Mouse (Mus musculus): ENCODE data around the gene Hps3.

DNA sequence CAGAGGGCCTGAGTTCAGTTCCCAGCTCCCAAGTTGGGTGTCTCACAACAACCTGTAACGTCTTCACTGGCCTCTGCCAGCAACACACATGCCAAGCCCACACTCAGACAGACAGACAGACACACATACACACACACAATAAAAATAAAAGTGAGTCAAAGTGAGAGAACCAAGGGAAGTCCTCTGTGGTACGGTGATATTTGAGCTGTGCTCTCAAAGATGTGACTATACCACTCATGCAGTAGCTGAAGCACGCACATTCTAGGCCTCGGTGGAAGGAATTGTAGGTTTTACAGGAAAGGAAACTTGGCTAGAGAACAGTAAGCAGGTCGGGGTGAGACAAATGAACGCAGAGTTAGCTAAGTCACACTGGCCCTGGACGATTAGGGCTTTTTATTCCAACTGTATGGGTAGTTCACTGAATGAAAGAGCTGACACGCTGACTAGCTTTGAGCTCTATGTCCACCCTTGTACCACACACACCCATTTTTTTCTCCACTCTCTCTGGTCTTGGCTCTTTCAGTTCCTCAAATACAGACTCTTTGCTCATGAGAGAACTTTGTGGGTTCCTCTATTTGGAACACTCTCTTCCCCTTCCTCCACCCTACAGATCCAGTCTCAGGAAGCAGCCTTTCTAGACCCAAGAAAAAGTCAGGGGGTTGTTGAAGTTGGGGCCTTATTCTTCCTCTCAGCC is 8.0 kb downstream of the Hps3 start:
- TF ChIP-seq CTCF (conservative IDR thresholded peaks at IDR 0.05; ENCODE audit: low read length) (no peak), NANOG (IDR thresholded peaks at IDR 0.05; ENCODE audit: borderline replicate concordance, low read length) (no peak), POU5F1 (IDR thresholded peaks at IDR 0.05; ENCODE audit: borderline replicate concordance, low read length) (no peak)

Data from E14TG2a.4 (cell line).